Mouse (Mus musculus) cerebellum, adult 2 months (tissue): ENCODE measurements around the gene Pros1.

Experiments used
- CTCF ChIP-seq: fragments of 200-500 bp; IDR thresholded peaks from 2 replicates; pipeline ENCODE4 v1.5.1; 2011; ENCODE audit warnings: low read depth, mild to moderate bottlenecking, control low read depth, low read length, moderate library complexity, borderline replicate concordance; ENCODE audit not compliant: insufficient read depth
- POLR2A ChIP-seq: fragments of 200-500 bp; IDR thresholded peaks from 2 replicates; pipeline ENCODE4 v1.6.1; 2011; ENCODE audit warnings: low read length, control low read depth, borderline replicate concordance; ENCODE audit not compliant: insufficient read depth

GRCm38 (mm10) chr16:62834016-62834735, 19.9 kb upstream of the Pros1 start:
- TF ChIP-seq CTCF (no peak), POLR2A (no peak)
